Comparison of ENCODE assay signal across 28 mouse cellular contexts in the genomic region with DNA sequence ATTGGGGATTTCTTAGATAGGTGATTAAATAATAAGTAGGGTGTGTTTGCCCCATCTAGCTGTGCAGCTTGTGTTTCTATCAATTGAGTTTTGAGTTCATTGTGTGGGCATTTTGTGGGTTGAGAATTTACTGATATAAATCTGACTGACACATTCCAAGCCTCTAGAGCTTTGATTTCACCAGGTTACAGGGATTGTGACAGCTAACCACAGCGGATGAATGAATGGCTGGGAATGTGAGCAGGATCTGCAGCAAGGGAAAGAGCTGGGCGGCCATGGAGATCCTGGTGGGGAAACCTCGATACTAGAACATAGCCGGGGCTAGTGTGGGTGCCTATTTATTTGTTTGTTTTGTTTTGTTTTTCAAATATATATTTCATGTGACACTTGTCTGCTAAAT.
"Had no signal": no experiment of that assay in that cellular context is flagged by ENCODE, and none has a peak within 500 bp of the region (broad histone marks: within the 10 kb centered on the region; RNA-seq: fewer than 3 reads in every experiment).

No protein-coding gene starts in this region.

- H3K36me3 ChIP-seq: heart, embryonic 10.5 days; heart, embryonic 12.5 days; heart, embryonic 13.5 days; heart, embryonic 15.5 days; hindbrain, embryonic 10.5 days; hindbrain, embryonic 12.5 days; hindbrain, embryonic 13.5 days; hindbrain, embryonic 15.5 days; intestine, embryonic 15.5 days; kidney, embryonic 15.5 days had no signal

- H3K27me3 ChIP-seq: heart, embryonic 12.5 days; heart, embryonic 13.5 days; heart, embryonic 15.5 days; hindbrain, embryonic 12.5 days; hindbrain, embryonic 13.5 days; hindbrain, embryonic 15.5 days; intestine, embryonic 15.5 days; kidney, embryonic 15.5 days had no signal

- DNase-seq: heart, postnatal 10 days; heart, postnatal 14 days; heart, postnatal 36 days; heart, postnatal 4 days; kidney, adult 11 months; kidney, adult 18-20 months; kidney, adult 2 months; kidney, adult 8-10 months; kidney, adult 9 months; kidney, postnatal 10 days; kidney, postnatal 14 days; kidney, postnatal 25 days; kidney, postnatal 36 days; layer of hippocampus, adult 9-11 months; layer of hippocampus, postnatal 36 days had no signal

- H3K4me2 ChIP-seq: heart, embryonic 11.5 days; heart, embryonic 12.5 days; heart, embryonic 13.5 days; heart, embryonic 15.5 days; hindbrain, embryonic 12.5 days; hindbrain, embryonic 13.5 days; hindbrain, embryonic 14.5 days; hindbrain, embryonic 15.5 days; intestine, embryonic 15.5 days; kidney, embryonic 15.5 days had no signal

- H3K4me3 ChIP-seq: heart, embryonic 10.5 days; heart, embryonic 12.5 days; heart, embryonic 13.5 days; heart, embryonic 15.5 days; hindbrain, embryonic 10.5 days; hindbrain, embryonic 12.5 days; hindbrain, embryonic 13.5 days; hindbrain, embryonic 15.5 days; intestine, embryonic 15.5 days; kidney, embryonic 15.5 days; layer of hippocampus, adult 2 months had no signal
